Mouse (Mus musculus): ENCODE data around the gene Prdm11. TPM values are rescaled to one million over a fixed set of nuclear protein-coding genes. Genes with fewer than 3 reads are reported as not detected.
A peak's percentile ranks its signal among the peaks of the same experiment; 100 is the strongest.

Prdm11 gene
- total and polyA plus RNA-seq, 3 experiments: 36.4 to 52.4 (median 38.3) TPM

- DNase-seq: peak; percentile 56
Observed at GRCm38 (mm10) chr2:93012976-93013375, 33.0 kb downstream of the Prdm11 start.

GRCm38 (mm10) chr2:93011933-93012332 is 34.0 kb downstream of the Prdm11 start:
- peak; percentile 42 for DNase-seq

- peak; percentile 53 for DNase-seq
Observed at GRCm38 (mm10) chr2:93011465-93011864, 34.5 kb downstream of the Prdm11 start.

GRCm38 (mm10) chr2:93007967-93008685 is 37.8 kb downstream of the Prdm11 start:
- no peak for DNase-seq

GRCm38 (mm10) chr2:93005028-93005427 is 40.9 kb downstream of the Prdm11 start:
- DNase-seq: peak; percentile 22

- no peak for DNase-seq
Observed at GRCm38 (mm10) chr2:92991976-92992375, 54.0 kb downstream of the Prdm11 start.

- DNase-seq: no peak
Observed at GRCm38 (mm10) chr2:92989593-92989992, 56.4 kb downstream of the Prdm11 start.

GRCm38 (mm10) chr2:92987901-92988631 is 57.9 kb downstream of the Prdm11 start:
- peak; percentile 71 for DNase-seq

- DNase-seq: no peak
Observed at GRCm38 (mm10) chr2:92987108-92987618, 58.8 kb downstream of the Prdm11 start.

- DNase-seq: no peak
Observed at GRCm38 (mm10) chr2:92985600-92985999, 60.4 kb downstream of the Prdm11 start.

- peak; percentile 60 for DNase-seq
Observed at GRCm38 (mm10) chr2:92985171-92985570, 60.8 kb downstream of the Prdm11 start.

- DNase-seq: no peak
Observed at GRCm38 (mm10) chr2:92984321-92985108, 61.5 kb downstream of the Prdm11 start.

GRCm38 (mm10) chr2:92983273-92983620 is 62.7 kb downstream of the Prdm11 start:
- DNase-seq: no peak

- no peak for DNase-seq
Observed at GRCm38 (mm10) chr2:92982591-92983272, 63.2 kb downstream of the Prdm11 start.

- DNase-seq: peak; percentile 46
Observed at GRCm38 (mm10) chr2:92980165-92980564, 65.8 kb downstream of the Prdm11 start.

- DNase-seq: peak; percentile 60
Observed at GRCm38 (mm10) chr2:92975031-92975790, 70.8 kb downstream of the Prdm11 start.

GRCm38 (mm10) chr2:92973646-92974045 is 72.3 kb downstream of the Prdm11 start:
- DNase-seq: no peak

- no peak for DNase-seq
Observed at GRCm38 (mm10) chr2:92972071-92972470, 73.9 kb downstream of the Prdm11 start.

GRCm38 (mm10) chr2:92971536-92971935 is 74.4 kb downstream of the Prdm11 start:
- DNase-seq: no peak

- no peak for DNase-seq
Observed at GRCm38 (mm10) chr2:92971069-92971468, 74.9 kb downstream of the Prdm11 start.

- DNase-seq: no peak
Observed at GRCm38 (mm10) chr2:92967839-92968166, 78.2 kb downstream of the Prdm11 start.
